Comparison of ENCODE assay signal across 8 mouse cellular contexts in the genomic region with DNA sequence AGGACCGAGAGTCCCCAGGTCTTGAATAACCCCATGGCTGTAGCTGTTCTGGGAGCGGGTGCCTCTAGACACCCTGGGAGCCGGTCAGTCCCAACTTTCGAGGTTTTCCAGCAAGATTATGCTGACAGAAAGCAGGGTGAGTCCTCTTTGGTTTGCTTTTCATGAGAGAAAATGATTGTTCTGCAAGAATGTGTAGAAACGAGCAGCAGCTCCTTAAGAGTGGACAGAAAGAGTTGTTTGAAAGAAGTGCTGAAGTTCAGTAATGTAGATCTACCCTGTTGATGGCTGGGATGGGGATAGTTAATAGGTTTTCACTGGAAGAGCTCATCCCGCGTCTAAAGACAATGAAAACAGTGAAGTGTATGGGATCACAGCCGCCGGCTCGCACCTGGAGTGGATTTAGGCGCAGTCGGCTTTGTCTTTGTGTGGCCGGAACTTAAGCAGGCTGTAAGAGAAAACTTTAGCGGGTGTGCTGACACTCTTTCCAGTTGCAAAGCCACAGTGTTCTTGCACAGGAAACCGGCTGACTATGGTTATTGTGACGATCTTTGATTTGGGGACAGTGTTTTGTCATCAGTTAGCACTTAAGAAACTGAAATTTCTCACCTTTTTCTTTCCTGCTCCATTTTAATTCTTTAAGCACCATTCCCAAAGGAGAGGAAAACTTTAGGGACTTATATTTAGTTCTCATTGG. TPM values are rescaled to one million over a fixed set of nuclear protein-coding genes. Genes with fewer than 3 reads are reported as not detected.
DNase-seq lines count a peak whose midpoint lies in the region; ATAC-seq and TF ChIP-seq lines count a peak whose summit lies in the region.
"Had no signal": no experiment of that assay in that cellular context is flagged by ENCODE, and none has a peak within 500 bp of the region (broad histone marks: within the 10 kb centered on the region; RNA-seq: fewer than 3 reads in every experiment).

No protein-coding gene starts in this region.

- no peak for TF ChIP-seq EP300 in lung, postnatal 0 days (IDR thresholded peaks at IDR 0.05)
- TF ChIP-seq EP300 in liver, postnatal 0 days (IDR thresholded peaks at IDR 0.05; ENCODE audit: low read depth) = no peak

- no peak for TF ChIP-seq CTCF in lung, postnatal 0 days (IDR thresholded peaks at IDR 0.05)
- no peak for TF ChIP-seq CTCF in liver, postnatal 0 days (IDR thresholded peaks at IDR 0.05; ENCODE audit: low read depth)

- H3K4me3 ChIP-seq in lung, postnatal 0 days (ENCODE audit: low read depth, low read length) = peak overlapping the region; percentile 31
- H3K4me3 ChIP-seq in liver, postnatal 0 days (ENCODE audit: low read depth, low read length) = no peak overlapping the region
- H3K4me3 ChIP-seq: myocyte had no signal

- no peak for DNase-seq in lung, postnatal 0 days (ENCODE audit: low spot score)
- DNase-seq in lung, postnatal 14 days = no peak
- DNase-seq in liver, postnatal 0 days = no peak
- no peak for DNase-seq in c-Kit-positive CD71-positive TER-119-positive erythroid progenitor cells, embryonic 14.5 days (ENCODE audit: low spot score)
- DNase-seq in cerebellum, postnatal 4 days (ENCODE audit: low spot score in 2 of 2) = no peak
- DNase-seq in frontal cortex, postnatal 10 days (ENCODE audit: low spot score in 2 of 2) = no peak

- peak overlapping the region; percentile 45 for H3K4me2 ChIP-seq in lung, postnatal 0 days (replicated peaks; ENCODE audit: low read depth, low read length)
- peak overlapping the region; percentile 32; the same call in 1 of the 2 replicates for H3K4me2 ChIP-seq in liver, postnatal 0 days (ENCODE audit: low read depth, low read length)

- no peak for ATAC-seq in lung, postnatal 0 days
- peak; percentile 43 to 49; a peak in 2 of 4 replicates for ATAC-seq in hematopoietic stem cell, adult 5-6 weeks (replicated peaks in 1 of 2; ENCODE audit: insufficient read depth in 1 of 2, low FRiP score in 2 of 2, low TSS enrichment in 1 of 2, low read depth in 1 of 2, poor library complexity in 2 of 2, severe bottlenecking in 2 of 2)
- ATAC-seq in liver, postnatal 0 days = no peak

- 1% methylated on average over 16 of the region's 16 CpGs for WGBS in lung, postnatal 0 days
- WGBS in liver, postnatal 0 days (ENCODE audit: insufficient replicate concordance) = 3% methylated on average over 16 of the region's 16 CpGs

- H3K9me3 ChIP-seq in lung, postnatal 0 days (ENCODE audit: low read length) = no peaks in the 10 kb centered on the region
- no peaks in the 10 kb centered on the region for H3K9me3 ChIP-seq in liver, postnatal 0 days (ENCODE audit: low read length)

- H3K9ac ChIP-seq in lung, postnatal 0 days (replicated peaks; ENCODE audit: low read depth) = no peak overlapping the region
- H3K9ac ChIP-seq in liver, postnatal 0 days (replicated peaks) = no peak overlapping the region

- H3K4me1 ChIP-seq in lung, postnatal 0 days (ENCODE audit: insufficient read depth, low read depth, low read length) = no peaks in the 10 kb centered on the region
- H3K4me1 ChIP-seq in liver, postnatal 0 days (ENCODE audit: insufficient read depth) = peaks cover 6% of the 10 kb centered on the region; the same call in 1 of the 2 replicates

- H3K36me3 ChIP-seq in lung, postnatal 0 days (ENCODE audit: insufficient read depth, low read length) = no peaks in the 10 kb centered on the region
- no peaks in the 10 kb centered on the region for H3K36me3 ChIP-seq in liver, postnatal 0 days (replicated peaks; ENCODE audit: insufficient read depth, low read length)

- peaks cover 23% of the 10 kb centered on the region for H3K27me3 ChIP-seq in lung, postnatal 0 days (replicated peaks; ENCODE audit: insufficient read depth, low read length)
- peaks cover 38% of the 10 kb centered on the region for H3K27me3 ChIP-seq in liver, postnatal 0 days (ENCODE audit: insufficient read depth, low read length)

- no peak overlapping the region for H3K27ac ChIP-seq in lung, postnatal 0 days (ENCODE audit: low read length)
- H3K27ac ChIP-seq in liver, postnatal 0 days (ENCODE audit: low read depth) = no peak overlapping the region

RNA-seq across cellular contexts. Expression of gene Dmrta1, which starts 9.7 kb away (rescaled TPM):
- not detected in 2 replicates for polyA plus RNA-seq in lung, postnatal 0 days (2015; fragmentation: Nextera tagmentation; extraction: Ambion mirVana)
- not detected in 2 replicates for total RNA-seq in hematopoietic stem cell, adult 5-6 weeks (2017)
- not detected in 2 replicates for polyA plus RNA-seq in liver, postnatal 0 days (2015; fragmentation: Nextera tagmentation; extraction: Ambion mirVana)
- polyA plus RNA-seq: myocyte had no signal

Comparison
In these comparisons a context has a peak if more than half of its experiments do, and no peak if none do; other contexts are left out.
1. ATAC-seq: peak in hematopoietic stem cell, adult 5-6 weeks (2 of 2); none in lung, postnatal 0 days (single experiment) and liver, postnatal 0 days (single experiment).